Mouse (Mus musculus) layer of hippocampus, adult 18-20 months (tissue): ENCODE data around the gene Gm34653. TPM values are rescaled to one million over a fixed set of nuclear protein-coding genes. Genes with fewer than 3 reads are reported as not detected.

Experiments used
- DNase-seq, 2 experiments: peaks; one replicate each; pipeline ENCODE4 v3.0.0; 2022; ENCODE audit warnings: low spot score in 2 of 2
- total RNA-seq, 2 experiments: library from RNA; stranded (reverse); gene quantifications; 2 replicates each; pipeline ENCODE4 v1.2.3; 2021

The Gm34653 gene
- total RNA-seq, 2 experiments from 2014 or later, result not detected

DNA sequence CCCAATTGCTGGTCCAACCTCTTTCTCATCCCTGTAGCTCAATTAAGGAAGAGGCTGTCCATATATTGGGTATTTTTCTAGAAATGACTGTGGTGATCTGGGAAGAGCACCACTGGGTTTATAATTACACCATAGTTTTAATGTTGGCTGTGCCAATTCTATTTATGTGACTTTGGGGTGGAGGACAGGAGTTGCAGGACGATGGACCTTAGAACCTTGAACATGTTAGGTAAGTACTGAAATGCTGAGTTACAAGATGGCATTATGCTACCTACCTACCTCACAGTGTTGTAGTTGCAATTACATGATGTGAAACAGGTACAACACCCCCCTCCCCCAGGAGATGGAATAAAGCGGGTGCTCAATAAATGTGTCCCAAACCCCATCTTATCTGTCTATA, 50.0 kb downstream of the Gm34653 start:
- DNase-seq, result no peak

DNA sequence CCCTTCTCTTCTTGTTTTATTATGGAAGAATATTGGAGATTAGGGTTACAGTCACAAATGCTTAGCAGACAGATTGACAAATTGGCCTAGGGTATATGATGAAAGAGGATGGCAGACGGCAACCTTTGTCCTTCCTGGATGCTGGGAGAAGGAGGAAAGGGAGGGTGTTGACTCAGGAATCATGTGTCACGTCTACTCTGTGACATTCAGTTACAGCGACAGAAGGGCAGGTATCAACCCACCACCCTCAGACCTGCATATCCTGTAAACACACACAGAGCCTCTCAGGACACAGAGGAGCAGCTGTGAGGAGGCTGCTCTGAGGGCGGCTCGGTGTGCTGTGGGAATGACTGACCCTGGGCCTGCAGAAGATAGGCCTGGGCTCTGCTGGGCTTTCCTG, 50.4 kb downstream of the Gm34653 start:
- DNase-seq, result no peak

DNA sequence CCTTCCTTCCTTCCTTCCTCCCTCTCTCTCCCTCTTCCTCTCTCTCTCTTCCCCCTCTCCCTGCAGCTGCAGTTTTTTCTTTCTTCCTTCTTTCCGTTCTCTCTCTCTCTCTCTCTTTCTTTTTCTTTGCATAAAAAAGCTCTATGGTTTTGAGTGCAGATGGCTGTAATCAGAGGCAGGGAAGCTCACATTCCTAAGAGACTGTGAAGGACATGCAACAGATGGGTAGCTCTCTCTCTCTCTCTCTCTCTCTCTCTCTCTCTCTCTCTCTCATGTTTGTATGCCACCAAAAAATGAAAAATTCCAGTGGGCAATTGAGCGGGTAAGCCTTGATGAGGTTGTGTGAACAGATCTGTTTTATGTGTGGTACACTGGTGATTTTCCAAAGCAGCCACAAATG, 51.4 kb downstream of the Gm34653 start:
- DNase-seq, result no peak

Other genes with a start within 250 kb of the Gm34653 start
- 100 to 1,000 TPM in 1 of 2 experiments, 10 to 100 TPM in 1; 99.5 to 103 TPM for gene Gapvd1, start 77.8 kb upstream of the Gm34653 start, total RNA-seq
- gene Hspa5, start 61.0 kb upstream of the Gm34653 start, total RNA-seq, result 100 to 1,000 TPM; 382 to 385 TPM
- 10 to 100 TPM; 31.3 to 34.5 TPM for gene Rabepk, start 33.1 kb upstream of the Gm34653 start, total RNA-seq
- 10 to 100 TPM; 76.8 to 80.0 TPM for gene Fbxw2, start 6.7 kb upstream of the Gm34653 start, total RNA-seq
- 1 to 10 TPM in 1 of 2 experiments, under 1 TPM in 1; 0.48 to 1.2 TPM for gene Cutal, start 41.4 kb downstream of the Gm34653 start, total RNA-seq
- 10 to 100 TPM; 39.4 to 41.4 TPM for gene Psmd5, start 42.0 kb downstream of the Gm34653 start, total RNA-seq
- under 1 TPM; 0.87 to 0.99 TPM for gene Phf19, start 81.0 kb downstream of the Gm34653 start, total RNA-seq
- 1 to 10 TPM; 4.5 to 6.2 TPM for gene Traf1, start 128.8 kb downstream of the Gm34653 start, total RNA-seq
- under 1 TPM in 1 of 2 experiments, not detected in 1; 0.41 TPM for gene Hc, start 228.4 kb downstream of the Gm34653 start, total RNA-seq